Mouse (Mus musculus): ENCODE measurements around the gene C130074G19Rik. TPM values are rescaled to one million over a fixed set of nuclear protein-coding genes. Genes with fewer than 3 reads are reported as not detected.

C130074G19Rik gene
- total and polyA plus RNA-seq, 2 experiments from 2014 or later, result 0.85 to 6.6 TPM

DNA sequence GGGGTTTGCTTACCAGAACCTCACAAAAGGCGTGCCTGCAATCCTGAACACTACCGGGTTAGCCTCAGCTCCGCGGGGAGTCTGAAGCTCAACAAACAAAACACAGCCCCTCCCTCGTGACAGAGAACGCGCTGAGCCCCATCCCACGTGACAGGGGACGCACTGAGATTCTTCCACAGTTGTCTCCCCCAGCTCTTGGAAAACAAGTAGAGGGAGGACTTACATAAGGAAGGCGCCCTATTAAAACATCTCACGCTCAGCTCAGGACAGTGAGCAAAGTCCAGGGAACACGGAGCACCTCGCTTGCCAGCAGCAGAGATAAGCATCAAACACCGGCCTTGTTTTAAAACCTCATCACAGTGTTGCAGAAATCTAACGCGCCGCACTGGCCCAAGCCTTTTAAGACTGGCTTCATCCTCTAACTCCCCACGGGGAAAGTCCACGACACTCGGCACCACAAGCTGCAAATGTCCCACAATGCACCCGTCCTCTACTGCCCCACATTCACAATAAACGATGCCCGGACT, 55.8 kb downstream of the C130074G19Rik start:
- DNase-seq (ENCODE audit: low spot score) (peak; percentile 28), ATAC-seq (ENCODE audit: low FRiP score) (no peak)
- no peak for TF ChIP-seq CTCF (IDR thresholded peaks at IDR 0.05)
- Histone ChIP-seq H3K4me1 (ENCODE audit: insufficient read depth, low read length) (no peaks in the 10 kb centered on the region), H3K36me3 (ENCODE audit: insufficient read depth, low read length) (peaks cover 10% of the 10 kb centered on the region), H3K9me3 (ENCODE audit: low read length) (no peaks in the 10 kb centered on the region), H3K27ac (ENCODE audit: low read depth, low read length) (no peak overlapping the region), H3K9ac (replicated peaks; ENCODE audit: low read length, poor library complexity, severe bottlenecking) (no peak overlapping the region), H3K27me3 (ENCODE audit: insufficient read depth, low read length) (no peaks in the 10 kb centered on the region), H3K4me3 (ENCODE audit: low read depth, low read length) (0 out of 2 replicates have a peak overlapping the region, but pooled peaks have one; percentile 10), H3K4me2 (ENCODE audit: low read depth, low read length, poor library complexity, severe bottlenecking) (peak overlapping the region; percentile 41)
- WGBS, result 17% methylated on average over 23 of the region's 23 CpGs

DNA sequence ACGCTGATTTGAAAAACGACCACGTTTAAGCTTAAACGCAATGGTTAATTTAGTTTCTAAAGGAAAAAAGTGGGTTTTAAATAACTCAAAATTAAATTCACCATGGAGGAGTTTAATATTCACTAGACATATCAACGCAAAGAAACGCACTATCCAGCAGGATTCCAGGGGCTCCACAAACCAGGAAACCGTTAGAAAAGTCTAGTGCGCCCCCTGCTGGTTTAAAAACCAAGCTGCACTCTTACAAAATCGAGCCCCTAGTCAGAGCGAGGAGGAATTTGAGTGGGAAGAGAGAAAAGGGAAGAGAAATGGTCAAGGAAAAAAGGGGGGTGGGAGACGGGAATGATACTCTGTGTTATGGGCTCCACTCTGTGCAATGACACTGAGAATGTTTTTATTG, 57.9 kb downstream of the C130074G19Rik start:
- Histone ChIP-seq H3K4me3 (ENCODE audit: low read depth, low read length) (no peak overlapping the region), H3K4me1 (ENCODE audit: insufficient read depth, low read length) (no peaks in the 10 kb centered on the region), H3K36me3 (ENCODE audit: insufficient read depth, low read length) (no peaks in the 10 kb centered on the region), H3K27me3 (ENCODE audit: insufficient read depth, low read length) (no peaks in the 10 kb centered on the region), H3K4me2 (ENCODE audit: low read depth, low read length, poor library complexity, severe bottlenecking) (peak overlapping the region; percentile 29; the same call in 1 of the 2 replicates), H3K9me3 (ENCODE audit: low read length) (no peaks in the 10 kb centered on the region), H3K9ac (replicated peaks; ENCODE audit: low read length, poor library complexity, severe bottlenecking) (no peak overlapping the region), H3K27ac (ENCODE audit: low read depth, low read length) (no peak overlapping the region)
- DNase-seq (ENCODE audit: low spot score), result peak; percentile 79
- 22% methylated on average over 11 of the region's 11 CpGs for WGBS
- TF ChIP-seq CTCF (IDR thresholded peaks at IDR 0.05), result peak; percentile 86
- peak; percentile 64; the same call in 1 of the 2 replicates for ATAC-seq (ENCODE audit: low FRiP score)

DNA sequence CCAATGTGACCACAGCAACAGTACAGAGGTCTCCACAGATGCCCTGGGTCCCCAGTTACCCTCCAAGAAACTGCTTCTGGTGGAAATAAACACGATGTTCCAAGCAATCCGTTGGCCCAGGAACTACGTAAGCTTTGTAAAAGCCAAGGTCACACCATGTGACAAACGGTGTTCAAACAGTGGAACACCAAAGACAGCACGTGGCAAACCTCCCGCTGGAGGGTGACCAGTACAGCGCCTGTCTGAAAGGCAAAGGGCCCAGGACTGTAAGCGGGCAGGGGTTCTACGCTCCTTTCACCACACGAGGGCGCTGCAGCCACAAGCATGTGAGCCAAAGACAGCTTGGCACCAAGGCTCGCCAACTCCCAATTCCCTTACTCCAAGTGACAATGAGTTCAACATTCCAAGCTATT, 58.6 kb downstream of the C130074G19Rik start:
- Histone ChIP-seq H3K9ac (replicated peaks; ENCODE audit: low read length, poor library complexity, severe bottlenecking) (0 out of 2 replicates have a peak overlapping the region, but pooled peaks have one; percentile 3), H3K4me1 (ENCODE audit: insufficient read depth, low read length) (no peaks in the 10 kb centered on the region)
- 4% methylated on average over 12 of the region's 12 CpGs for WGBS

DNA sequence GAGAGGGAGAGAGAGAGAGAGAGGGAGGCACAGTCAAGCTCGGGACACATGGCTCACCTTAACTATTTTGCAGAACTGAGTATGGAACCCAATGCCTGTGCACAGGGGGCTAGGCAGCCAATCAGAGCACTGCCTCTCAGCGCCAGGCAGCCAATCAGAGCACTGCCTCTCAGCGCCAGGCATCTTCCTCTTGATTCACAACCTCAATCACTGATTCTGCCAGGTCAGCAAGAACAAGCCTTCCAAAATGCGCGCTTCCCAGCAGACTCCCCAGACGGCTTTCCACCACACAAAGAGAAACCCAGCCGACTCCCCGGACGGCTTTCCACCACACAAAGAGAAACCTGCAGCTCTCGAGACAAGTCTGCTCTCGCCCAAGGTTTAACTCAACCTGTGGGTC, 60.3 kb downstream of the C130074G19Rik start:
- DNase-seq (ENCODE audit: low spot score), result peak; percentile 22
- Histone ChIP-seq H3K4me1 (ENCODE audit: insufficient read depth, low read length) (no peaks in the 10 kb centered on the region), H3K9me3 (ENCODE audit: low read length) (no peaks in the 10 kb centered on the region), H3K36me3 (ENCODE audit: insufficient read depth, low read length) (no peaks in the 10 kb centered on the region; the same call in 1 of the 2 replicates), H3K27me3 (ENCODE audit: insufficient read depth, low read length) (no peaks in the 10 kb centered on the region), H3K4me2 (ENCODE audit: low read depth, low read length, poor library complexity, severe bottlenecking) (peak overlapping the region; percentile 30), H3K9ac (replicated peaks; ENCODE audit: low read length, poor library complexity, severe bottlenecking) (no peak overlapping the region), H3K27ac (ENCODE audit: low read depth, low read length) (no peak overlapping the region), H3K4me3 (ENCODE audit: low read depth, low read length) (no peak overlapping the region)
- no peak for TF ChIP-seq CTCF (IDR thresholded peaks at IDR 0.05)
- ATAC-seq (ENCODE audit: low FRiP score), result no peak
- 15% methylated on average over 11 of the region's 11 CpGs for WGBS

More for the DNA sequence above, 58.6 kb downstream of the C130074G19Rik start:
- Histone ChIP-seq H3K4me3 (ENCODE audit: low read depth, low read length) (no peak overlapping the region), H3K27ac (ENCODE audit: low read depth, low read length) (no peak overlapping the region), H3K36me3 (ENCODE audit: insufficient read depth, low read length) (no peaks in the 10 kb centered on the region), H3K9me3 (ENCODE audit: low read length) (no peaks in the 10 kb centered on the region), H3K27me3 (ENCODE audit: insufficient read depth, low read length) (no peaks in the 10 kb centered on the region), H3K4me2 (ENCODE audit: low read depth, low read length, poor library complexity, severe bottlenecking) (peak overlapping the region; percentile 29)
- ATAC-seq (ENCODE audit: low FRiP score) (peak; percentile 86), DNase-seq (ENCODE audit: low spot score) (peak; percentile 95)
- peak; percentile 96 for TF ChIP-seq CTCF (IDR thresholded peaks at IDR 0.05)

MicroRNAs encoded within 50 kb of the gene (microRNA counts, 519-probe panel; counts per million panel counts)
- microRNA mmu-miR-1981, result 528 counts per million, percentile 58 among the panel's probes with 10 or more counts

Small RNA genes lying within 50 kb of the gene (microRNA-seq; reads per million reads assigned to microRNA genes)
- gene Mir1981 (ENCODE audit: borderline number of aligned reads), result 92.8 reads per million, percentile 43 among the genes with 10 or more reads in this experiment

Other genes with a start within 250 kb of the C130074G19Rik start
- gene Hlx, start 150.6 kb downstream of the C130074G19Rik start, total RNA-seq (2014; rRNA removed), result 0.71 and 1.5 TPM in 2 replicates
- 1.5 and 1.9 TPM in 2 replicates for gene Hlx, start 150.6 kb downstream of the C130074G19Rik start, polyA plus RNA-seq (2015; fragmentation: Nextera tagmentation; extraction: Ambion mirVana)
- 0.55 TPM in 1 of 2 replicates, not detected in the other for gene Marc1, start 71.9 kb downstream of the C130074G19Rik start, total RNA-seq (2014; rRNA removed)
- gene Marc1, start 71.9 kb downstream of the C130074G19Rik start, polyA plus RNA-seq (2015; fragmentation: Nextera tagmentation; extraction: Ambion mirVana), result 0.21 and 0.25 TPM in 2 replicates
- 46.3 and 56.1 TPM in 2 replicates for gene Marc2, start 36.8 kb downstream of the C130074G19Rik start, total RNA-seq (2014; rRNA removed)
- gene Marc2, start 36.8 kb downstream of the C130074G19Rik start, polyA plus RNA-seq (2015; fragmentation: Nextera tagmentation; extraction: Ambion mirVana), result 121 and 124 TPM in 2 replicates
- 69.1 and 73.0 TPM in 2 replicates for gene Mark1, start 116.4 kb upstream of the C130074G19Rik start, total RNA-seq (2014; rRNA removed)
- gene Mark1, start 116.4 kb upstream of the C130074G19Rik start, polyA plus RNA-seq (2015; fragmentation: Nextera tagmentation; extraction: Ambion mirVana), result 12.1 and 13.0 TPM in 2 replicates